Mouse (Mus musculus) liver, embryonic 14.5 days (tissue): ENCODE data around the gene Ier5. TPM values are rescaled to one million over a fixed set of nuclear protein-coding genes. Genes with fewer than 3 reads are reported as not detected.
A peak's percentile ranks its signal among the peaks of the same experiment; 100 is the strongest.

Source experiments
- ATAC-seq: fragments of 200-750 bp; cut with Nextera tagmentation; 2 replicates; pipeline ENCODE4 v1.8.0; 2017; ENCODE audit warnings: moderate number of reproducible peaks, mild to moderate bottlenecking, moderate library complexity; ENCODE audit not compliant: insufficient read depth
- DNase-seq, 3 experiments: peaks; one replicate each; pipeline ENCODE4 v3.0.0-alpha.2; 2012 to 2013; ENCODE audit warnings: low read depth in 3 of 3, low spot score in 3 of 3
- H3K27ac ChIP-seq: fragments of 300-500 bp; sonication (generic); 2 replicates; pipeline ENCODE4 v1.5.1; 2014; ENCODE audit warnings: moderate library complexity, mild to moderate bottlenecking, control low read depth, inconsistent platforms
- H3K27me3 ChIP-seq: fragments of 300-500 bp; sonication (generic); 2 replicates; pipeline ENCODE4 v1.6.1; 2014; ENCODE audit warnings: mild to moderate bottlenecking, low read length, moderate library complexity; ENCODE audit not compliant: control insufficient read depth, insufficient read depth
- H3K36me3 ChIP-seq: fragments of 300-500 bp; sonication (generic); replicated peaks from 2 replicates; pipeline ENCODE4 v1.6.1; 2014; ENCODE audit warnings: low read depth; ENCODE audit not compliant: control insufficient read depth, insufficient read depth
- H3K4me1 ChIP-seq, 2 experiments: fragments of 200-500 bp in 1 of 2; fragments of 300-500 bp in 1 of 2; sonication (generic) in 1 of 2; replicated peaks; 2 replicates each; pipeline ENCODE4 v1.6.1; 2012 to 2014; ENCODE audit warnings: antibody characterized with exemption in 1 of 2, inconsistent platforms in 1 of 2, low read length in 1 of 2; ENCODE audit not compliant: control insufficient read depth in 2 of 2, insufficient read depth in 2 of 2
- H3K4me2 ChIP-seq: fragments of 300-500 bp; sonication (generic); 2 replicates; pipeline ENCODE4 v1.6.1; 2014; ENCODE audit warnings: low read depth, mild to moderate bottlenecking, control low read depth, moderate library complexity
- H3K4me3 ChIP-seq, 2 experiments: fragments of 200-500 bp in 1 of 2; fragments of 300-500 bp in 1 of 2; sonication (generic) in 1 of 2; 2 replicates each; pipeline ENCODE4 v1.5.1; 2012 to 2014; ENCODE audit warnings: low read depth in 2 of 2, low read length in 2 of 2, mild to moderate bottlenecking in 2 of 2, control low read depth in 1 of 2, inconsistent platforms in 1 of 2, moderate library complexity in 1 of 2; ENCODE audit not compliant: insufficient read depth in 1 of 2
- H3K9ac ChIP-seq: fragments of 300-500 bp; sonication (generic); replicated peaks from 2 replicates; pipeline ENCODE4 v1.6.1; 2014; ENCODE audit warnings: mild to moderate bottlenecking, control low read depth, moderate library complexity
- H3K9me3 ChIP-seq: fragments of 300-500 bp; sonication (generic); 2 replicates; pipeline ENCODE4 v1.6.1; 2016; ENCODE audit warnings: low read length, mixed read lengths; ENCODE audit not compliant: control insufficient read depth
- CTCF ChIP-seq: IDR thresholded peaks from 2 replicates; pipeline ENCODE4 v1.5.1; 2016; ENCODE audit warnings: antibody characterized with exemption, low read depth, control low read depth
- EP300 ChIP-seq: IDR thresholded peaks from 2 replicates; pipeline ENCODE4 v1.6.1; 2016; ENCODE audit warnings: antibody characterized with exemption, low read depth
- WGBS: fragments of 180-500 bp; shearing (Covaris S2); extraction: QIAGEN DNeasy Blood & Tissue Kit; methylation state at CpG from one replicate; pipeline ENCODE4 v1.1.7; 2014; ENCODE audit not compliant: insufficient replicate concordance; 5-methylcytosine and 5-hydroxymethylcytosine counted together
- polyA plus RNA-seq, 2 experiments: library from polyadenylated mRNA; depleted of rRNA in 1 of 2; stranded (reverse) in 1 of 2; unstranded in 1 of 2; fragments of >200 nt; fragmentation: Nextera tagmentation in 1 of 2; extraction: Ambion mirVana in 1 of 2; gene quantifications; 2 replicates each; pipeline versions ENCODE4 v1.2.1 to v1.2.3; 2012 to 2014

Gene Ier5
- polyA plus RNA-seq, 2 experiments = 2.9 to 5.8 TPM

DNA sequence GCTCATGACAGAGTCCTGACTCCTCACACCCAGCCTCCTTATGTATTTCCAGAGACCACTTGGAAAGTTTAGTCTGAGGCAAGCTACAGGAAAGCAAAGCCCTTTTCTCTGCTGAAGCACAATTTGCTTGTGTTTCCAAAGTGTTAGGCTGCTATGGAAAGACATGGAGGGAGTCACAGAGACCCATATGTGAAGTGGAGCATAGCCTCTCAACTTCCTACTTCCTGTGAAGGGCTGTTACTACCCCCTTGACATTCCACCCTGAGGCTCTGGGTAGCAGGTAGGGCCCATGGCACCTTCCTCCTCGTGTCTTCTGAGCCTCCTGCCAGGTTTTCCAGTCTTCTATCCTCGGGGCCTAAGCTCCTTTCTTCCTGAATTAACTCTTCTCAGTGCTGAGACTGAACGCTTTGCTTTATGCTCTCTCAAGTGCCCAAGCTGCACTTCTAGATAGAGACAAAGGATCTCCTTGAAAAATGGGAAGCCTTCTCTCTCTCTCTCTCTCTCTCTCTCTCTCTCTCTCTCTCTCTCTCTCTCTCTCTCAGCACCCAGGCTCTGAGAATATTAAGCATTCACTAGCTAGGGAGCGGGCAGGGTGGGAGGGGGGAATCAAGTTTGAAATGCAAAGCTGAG, 47.2 kb downstream of the Ier5 start:
- H3K4me3 ChIP-seq = no peak overlapping the region
- WGBS = 28% methylated on average over 4 of the region's 4 CpGs
- peaks cover 0 to 15% of the 10 kb centered on the region in 2 experiments; a peak in 2 of 4 replicates for H3K4me1 ChIP-seq
- no peaks in the 10 kb centered on the region for H3K36me3 ChIP-seq
- DNase-seq (no peak), ATAC-seq (no peak)
- H3K9me3 ChIP-seq = no peaks in the 10 kb centered on the region
- no peak overlapping the region for H3K9ac ChIP-seq
- no peaks in the 10 kb centered on the region for H3K27me3 ChIP-seq
- H3K4me2 ChIP-seq = no peak overlapping the region
- no peak overlapping the region for H3K27ac ChIP-seq
- TF ChIP-seq CTCF (no peak), EP300 (no peak)

DNA sequence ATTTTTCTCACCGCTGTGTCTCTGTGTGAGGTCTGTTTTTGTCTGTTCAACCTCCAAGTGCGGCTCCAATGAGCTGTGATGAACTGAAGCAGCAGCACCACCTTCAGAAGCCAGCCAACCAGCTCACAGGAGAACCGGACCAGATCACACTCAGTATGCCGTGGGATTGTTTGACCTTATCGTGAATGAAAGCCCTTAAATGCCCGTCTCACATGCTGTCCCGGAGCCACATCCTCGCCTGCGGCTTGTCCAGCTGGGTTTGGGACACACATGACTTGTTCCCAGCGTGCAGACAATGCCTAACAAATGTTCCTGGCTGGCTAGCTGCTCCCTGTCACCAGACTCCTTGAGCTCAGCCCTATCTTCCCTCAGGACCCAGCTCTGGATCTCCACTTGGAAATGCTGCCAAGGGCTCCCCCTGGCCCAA, 47.7 kb downstream of the Ier5 start:
- ATAC-seq = no peak
- Histone ChIP-seq H3K4me2 (no peak overlapping the region), H3K27ac (no peak overlapping the region), H3K9me3 (no peaks in the 10 kb centered on the region), H3K4me1 (peaks cover 0 to 15% of the 10 kb centered on the region in 2 experiments; a peak in 2 of 4 replicates), H3K9ac (no peak overlapping the region), H3K36me3 (no peaks in the 10 kb centered on the region), H3K27me3 (no peaks in the 10 kb centered on the region), H3K4me3 (no peak overlapping the region)
- 66% methylated on average over 10 of the region's 10 CpGs for WGBS
- TF ChIP-seq EP300 = no peak
- no peak for TF ChIP-seq CTCF
- no peak for DNase-seq

DNA sequence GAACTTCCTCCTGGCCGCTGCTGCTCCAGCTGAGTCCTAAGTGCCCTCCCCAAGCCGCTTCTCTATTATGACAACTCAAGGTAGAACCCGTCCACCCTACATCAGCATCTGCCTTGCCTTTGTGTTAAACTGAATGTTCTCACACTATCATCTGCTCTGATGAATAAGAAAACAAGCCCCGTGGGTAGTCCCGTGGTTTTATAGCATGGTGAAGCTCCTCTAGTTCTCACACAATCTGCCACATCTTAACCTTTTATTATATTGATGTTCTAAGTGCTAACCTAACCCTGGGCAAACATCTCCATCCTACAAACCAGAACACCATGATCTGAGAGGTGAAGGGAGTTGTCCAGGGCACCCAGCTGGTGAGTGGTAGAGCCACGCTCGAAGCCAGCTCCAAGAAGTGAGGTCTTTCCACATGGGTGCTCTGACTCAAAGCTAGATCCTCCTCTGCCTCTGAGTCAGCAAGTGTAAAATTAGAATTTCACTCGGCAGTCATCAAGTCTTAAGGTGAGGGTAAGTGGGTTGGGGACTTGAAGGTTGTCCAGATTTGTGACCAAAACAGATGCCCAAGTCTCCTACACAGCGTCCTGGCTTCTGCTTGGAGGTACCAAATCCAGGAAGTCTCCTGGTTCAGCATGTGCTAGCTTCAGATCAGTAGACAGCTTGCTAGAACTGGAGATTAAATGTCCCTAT, 48.4 kb downstream of the Ier5 start:
- Histone ChIP-seq H3K4me3 (no peak overlapping the region), H3K9me3 (no peaks in the 10 kb centered on the region), H3K4me2 (no peak overlapping the region), H3K9ac (no peak overlapping the region; the same call in 1 of the 2 replicates), H3K36me3 (no peaks in the 10 kb centered on the region), H3K4me1 (peaks cover 0 to 14% of the 10 kb centered on the region in 2 experiments; a peak in 2 of 4 replicates), H3K27me3 (no peaks in the 10 kb centered on the region), H3K27ac (no peak overlapping the region)
- WGBS = 52% methylated on average over 9 of the region's 9 CpGs
- no peak for ATAC-seq
- DNase-seq = no peak
- TF ChIP-seq EP300 (no peak), CTCF (no peak)

DNA sequence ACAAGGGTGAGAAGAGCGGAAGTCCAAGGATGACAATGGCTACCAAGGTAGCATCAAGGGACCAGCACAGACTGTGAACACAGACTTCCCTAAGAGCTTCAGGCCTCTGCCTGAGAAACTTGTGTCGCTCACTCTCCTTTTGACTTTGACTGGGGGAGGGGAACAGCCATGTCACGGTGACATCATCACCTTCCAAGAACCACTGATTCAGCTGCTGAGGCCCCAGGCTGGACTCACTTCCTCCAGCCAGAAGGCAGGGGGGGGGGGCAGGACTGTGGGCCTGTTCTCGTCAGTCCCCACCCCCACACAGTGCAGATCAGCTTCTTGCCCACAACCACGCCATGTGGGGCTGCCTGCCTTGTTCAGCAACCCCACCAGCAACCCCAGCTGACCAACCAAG, 49.3 kb downstream of the Ier5 start:
- WGBS = 35% methylated on average over 5 of the region's 5 CpGs
- DNase-seq = peak in 1 of 3 experiments; percentile 52

DNA sequence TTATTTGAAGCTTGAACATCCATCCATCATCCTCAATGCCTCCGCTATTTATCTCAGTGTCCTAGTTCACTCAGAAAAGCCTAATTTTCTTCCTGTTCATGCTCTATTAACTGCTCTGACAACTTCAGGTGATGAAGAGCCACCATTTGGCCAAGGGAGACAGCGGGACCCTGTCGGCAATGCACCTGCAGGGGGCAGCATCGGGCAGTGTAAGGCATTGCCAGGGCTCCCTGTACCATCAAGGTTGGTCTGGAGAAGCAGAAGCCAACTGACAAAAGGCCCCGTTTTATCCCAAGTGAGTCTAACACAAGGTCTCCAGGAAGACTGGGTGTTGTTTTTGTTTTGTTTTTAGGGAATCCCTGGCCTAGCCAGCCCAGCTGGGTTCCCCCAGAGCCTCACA, 50.5 kb downstream of the Ier5 start:
- Histone ChIP-seq H3K9ac (no peak overlapping the region), H3K36me3 (no peaks in the 10 kb centered on the region), H3K9me3 (no peaks in the 10 kb centered on the region), H3K27ac (no peak overlapping the region), H3K4me1 (peaks cover 0 to 17% of the 10 kb centered on the region in 2 experiments; a peak in 2 of 4 replicates), H3K4me2 (no peak overlapping the region), H3K4me3 (no peak overlapping the region), H3K27me3 (no peaks in the 10 kb centered on the region)
- peak in 2 of 3 experiments; percentile 59 to 60 for DNase-seq
- WGBS = 6% methylated on average over 5 of the region's 5 CpGs
- ATAC-seq = peak; percentile 66
- TF ChIP-seq EP300 = no peak
- TF ChIP-seq CTCF = peak; percentile 98

More for the DNA sequence above, 49.3 kb downstream of the Ier5 start:
- H3K27ac ChIP-seq = no peak overlapping the region
- no peaks in the 10 kb centered on the region for H3K36me3 ChIP-seq
- H3K9ac ChIP-seq = no peak overlapping the region
- peaks cover 0 to 14% of the 10 kb centered on the region in 2 experiments; a peak in 2 of 4 replicates for H3K4me1 ChIP-seq
- no peaks in the 10 kb centered on the region for H3K27me3 ChIP-seq
- no peak overlapping the region for H3K4me3 ChIP-seq
- TF ChIP-seq EP300 (no peak), CTCF (0 out of 2 replicates have a peak, but pooled peaks have one; percentile 3)
- H3K4me2 ChIP-seq = no peak overlapping the region
- ATAC-seq = peak; percentile 54
- H3K9me3 ChIP-seq = no peaks in the 10 kb centered on the region

Other genes starting within 250 kb of the Ier5 start
- gene Cacna1e, start 215.1 kb downstream of the Ier5 start, polyA plus RNA-seq (2012; rRNA removed) = 0.02 and 0.04 TPM in 2 replicates
- gene Cacna1e, start 215.1 kb downstream of the Ier5 start, polyA plus RNA-seq (2014; fragmentation: Nextera tagmentation; extraction: Ambion mirVana) = 0.03 TPM in 2 replicates
- 0.28 and 0.37 TPM in 2 replicates for gene Mr1, start 47.2 kb upstream of the Ier5 start, polyA plus RNA-seq (2012; rRNA removed)
- 0.27 and 0.52 TPM in 2 replicates for gene Mr1, start 47.2 kb upstream of the Ier5 start, polyA plus RNA-seq (2014; fragmentation: Nextera tagmentation; extraction: Ambion mirVana)
- gene Stx6, start 59.1 kb upstream of the Ier5 start, polyA plus RNA-seq (2012; rRNA removed) = 2.8 and 5.8 TPM in 2 replicates
- 8.9 and 9.4 TPM in 2 replicates for gene Stx6, start 59.1 kb upstream of the Ier5 start, polyA plus RNA-seq (2014; fragmentation: Nextera tagmentation; extraction: Ambion mirVana)
- 0.32 TPM in 2 replicates for gene BC034090, start 144.8 kb upstream of the Ier5 start, polyA plus RNA-seq (2012; rRNA removed)
- 0.06 TPM in 1 of 2 replicates, not detected in the other for gene BC034090, start 144.8 kb upstream of the Ier5 start, polyA plus RNA-seq (2014; fragmentation: Nextera tagmentation; extraction: Ambion mirVana)